Mouse (Mus musculus): ENCODE measurements around the gene Gse1.

GRCm38 (mm10) chr8:120534080-120534479 lies 305.8 kb downstream of the Gse1 start:
- TF ChIP-seq CTCF (conservative IDR thresholded peaks at IDR 0.05; ENCODE audit: low read length) (no peak), POU5F1 (IDR thresholded peaks at IDR 0.05; ENCODE audit: borderline replicate concordance, low read length) (no peak)

Measured in E14TG2a.4 (cell line).